Mouse (Mus musculus): ENCODE data around the gene Snd1. TPM values are rescaled to one million over a fixed set of nuclear protein-coding genes. Genes with fewer than 3 reads are reported as not detected.

The Snd1 gene
- polyA plus RNA-seq, 1 experiment from 2014 or later: 129 TPM

- no peak for ATAC-seq (replicated peaks; ENCODE audit: low FRiP score)
- Histone ChIP-seq H3K4me3 (replicated peaks) (no peak overlapping the region), H3K4me2 (no peak overlapping the region), H3K9ac (no peak overlapping the region), H3K27ac (no peak overlapping the region), H3K36me3 (no peaks in the 10 kb centered on the region), H3K9me3 (replicated peaks) (no peaks in the 10 kb centered on the region), H3K4me1 (peaks cover 18% of the 10 kb centered on the region), H3K27me3 (no peaks in the 10 kb centered on the region)
- 93% methylated on average over 1 of the region's 1 CpGs for WGBS
Measured at GRCm38 (mm10) chr6:28610127-28610526, 135.2 kb downstream of the Snd1 start.

- no peak for ATAC-seq (replicated peaks; ENCODE audit: low FRiP score)
- no peak overlapping the region for H3K4me3 ChIP-seq (replicated peaks)
- H3K4me1 ChIP-seq: peaks cover 30% of the 10 kb centered on the region
- H3K4me2 ChIP-seq: no peak overlapping the region
- H3K9me3 ChIP-seq (replicated peaks): no peaks in the 10 kb centered on the region
- no peak overlapping the region for H3K9ac ChIP-seq
- no peaks in the 10 kb centered on the region for H3K36me3 ChIP-seq
- no peak overlapping the region for H3K27ac ChIP-seq
- 59% methylated on average over 4 of the region's 4 CpGs for WGBS
- no peaks in the 10 kb centered on the region for H3K27me3 ChIP-seq
Measured at GRCm38 (mm10) chr6:28613441-28613840, 138.5 kb downstream of the Snd1 start.

- Histone ChIP-seq H3K9ac (no peak overlapping the region), H3K9me3 (replicated peaks) (no peaks in the 10 kb centered on the region), H3K36me3 (no peaks in the 10 kb centered on the region), H3K27ac (no peak overlapping the region), H3K27me3 (no peaks in the 10 kb centered on the region), H3K4me1 (peaks cover 42% of the 10 kb centered on the region), H3K4me3 (replicated peaks) (no peak overlapping the region), H3K4me2 (no peak overlapping the region)
- 50% methylated on average over 4 of the region's 4 CpGs for WGBS
- ATAC-seq (replicated peaks; ENCODE audit: low FRiP score): peak; percentile 57; the same call in 1 of the 2 replicates
Measured at GRCm38 (mm10) chr6:28614856-28615255, 139.9 kb downstream of the Snd1 start.

- Histone ChIP-seq H3K36me3 (no peaks in the 10 kb centered on the region), H3K27me3 (no peaks in the 10 kb centered on the region), H3K27ac (no peak overlapping the region), H3K4me1 (peaks cover 42% of the 10 kb centered on the region), H3K4me3 (replicated peaks) (no peak overlapping the region), H3K9me3 (replicated peaks) (no peaks in the 10 kb centered on the region), H3K9ac (no peak overlapping the region), H3K4me2 (no peak overlapping the region)
- WGBS: 65% methylated on average over 3 of the region's 3 CpGs
- ATAC-seq (replicated peaks; ENCODE audit: low FRiP score): no peak
Measured at GRCm38 (mm10) chr6:28615408-28615807, 140.5 kb downstream of the Snd1 start.

- Histone ChIP-seq H3K27ac (no peak overlapping the region), H3K9me3 (replicated peaks) (no peaks in the 10 kb centered on the region), H3K4me2 (no peak overlapping the region), H3K27me3 (no peaks in the 10 kb centered on the region), H3K36me3 (no peaks in the 10 kb centered on the region), H3K4me3 (replicated peaks) (no peak overlapping the region), H3K9ac (no peak overlapping the region), H3K4me1 (peaks cover 39% of the 10 kb centered on the region)
- WGBS: 63% methylated on average over 3 of the region's 3 CpGs
- ATAC-seq (replicated peaks; ENCODE audit: low FRiP score): no peak
Measured at GRCm38 (mm10) chr6:28615966-28616365, 141.0 kb downstream of the Snd1 start.

GRCm38 (mm10) chr6:28618299-28618698 is 143.4 kb downstream of the Snd1 start:
- H3K27ac ChIP-seq: 0 out of 2 replicates have a peak overlapping the region, but pooled peaks have one; percentile 51
- no peak overlapping the region for H3K4me3 ChIP-seq (replicated peaks)
- H3K4me2 ChIP-seq: no peak overlapping the region
- H3K4me1 ChIP-seq: peaks cover 36% of the 10 kb centered on the region
- no peaks in the 10 kb centered on the region for H3K27me3 ChIP-seq
- H3K9me3 ChIP-seq (replicated peaks): no peaks in the 10 kb centered on the region
- H3K9ac ChIP-seq: no peak overlapping the region
- 0 out of 2 replicates have a peak, but pooled peaks cover 4% of the 10 kb centered on the region for H3K36me3 ChIP-seq
- WGBS: 54% methylated on average over 3 of the region's 3 CpGs
- no peak for ATAC-seq (replicated peaks; ENCODE audit: low FRiP score)

- H3K27ac ChIP-seq: peak overlapping the region; percentile 19; the same call in 1 of the 2 replicates
- H3K4me3 ChIP-seq (replicated peaks): no peak overlapping the region
- no peaks in the 10 kb centered on the region for H3K27me3 ChIP-seq
- 26% methylated on average over 7 of the region's 7 CpGs for WGBS
- no peak overlapping the region for H3K4me2 ChIP-seq
- H3K9ac ChIP-seq: no peak overlapping the region
- ATAC-seq (replicated peaks; ENCODE audit: low FRiP score): peak; percentile 65; the same call in 1 of the 2 replicates
- H3K9me3 ChIP-seq (replicated peaks): no peaks in the 10 kb centered on the region
- H3K4me1 ChIP-seq: peaks cover 37% of the 10 kb centered on the region
- 0 out of 2 replicates have a peak, but pooled peaks cover 4% of the 10 kb centered on the region for H3K36me3 ChIP-seq
Measured at GRCm38 (mm10) chr6:28618751-28619153, 143.8 kb downstream of the Snd1 start.

GRCm38 (mm10) chr6:28621431-28621830 is 146.5 kb downstream of the Snd1 start:
- ATAC-seq (replicated peaks; ENCODE audit: low FRiP score): no peak
- H3K9ac ChIP-seq: no peak overlapping the region
- no peak overlapping the region; the same call in 1 of the 2 replicates for H3K27ac ChIP-seq
- H3K4me3 ChIP-seq (replicated peaks): no peak overlapping the region
- H3K4me2 ChIP-seq: no peak overlapping the region
- peaks cover 31% of the 10 kb centered on the region for H3K4me1 ChIP-seq
- H3K27me3 ChIP-seq: no peaks in the 10 kb centered on the region
- H3K36me3 ChIP-seq: peaks cover 9% of the 10 kb centered on the region
- H3K9me3 ChIP-seq (replicated peaks): no peaks in the 10 kb centered on the region
- WGBS: 60% methylated on average over 4 of the region's 4 CpGs

GRCm38 (mm10) chr6:28621961-28622360 is 147.0 kb downstream of the Snd1 start:
- Histone ChIP-seq H3K4me2 (no peak overlapping the region), H3K9me3 (replicated peaks) (no peaks in the 10 kb centered on the region)
- ATAC-seq (replicated peaks; ENCODE audit: low FRiP score): no peak

GRCm38 (mm10) chr6:28622522-28622921 is 147.6 kb downstream of the Snd1 start:
- no peaks in the 10 kb centered on the region for H3K9me3 ChIP-seq (replicated peaks)
- 55% methylated on average over 6 of the region's 6 CpGs for WGBS
- no peak overlapping the region for H3K4me2 ChIP-seq
- peaks cover 19% of the 10 kb centered on the region for H3K36me3 ChIP-seq
- H3K4me1 ChIP-seq: peaks cover 31% of the 10 kb centered on the region
- H3K9ac ChIP-seq: no peak overlapping the region
- H3K27ac ChIP-seq: 0 out of 2 replicates have a peak overlapping the region, but pooled peaks have one; percentile 9
- no peak overlapping the region for H3K4me3 ChIP-seq (replicated peaks)
- ATAC-seq (replicated peaks; ENCODE audit: low FRiP score): no peak
- no peaks in the 10 kb centered on the region for H3K27me3 ChIP-seq

More at GRCm38 (mm10) chr6:28621961-28622360, 147.0 kb downstream of the Snd1 start:
- peaks cover 15% of the 10 kb centered on the region for H3K36me3 ChIP-seq
- peaks cover 31% of the 10 kb centered on the region for H3K4me1 ChIP-seq
- H3K27me3 ChIP-seq: no peaks in the 10 kb centered on the region
- no peak overlapping the region for H3K9ac ChIP-seq
- WGBS: 63% methylated on average over 5 of the region's 5 CpGs
- H3K4me3 ChIP-seq (replicated peaks): no peak overlapping the region
- no peak overlapping the region; the same call in 1 of the 2 replicates for H3K27ac ChIP-seq

GRCm38 (mm10) chr6:28622963-28623362 is 148.0 kb downstream of the Snd1 start:
- Histone ChIP-seq H3K4me1 (peaks cover 28% of the 10 kb centered on the region), H3K4me2 (no peak overlapping the region), H3K9ac (no peak overlapping the region), H3K4me3 (replicated peaks) (no peak overlapping the region), H3K9me3 (replicated peaks) (no peaks in the 10 kb centered on the region), H3K36me3 (peaks cover 21% of the 10 kb centered on the region), H3K27me3 (no peaks in the 10 kb centered on the region), H3K27ac (0 out of 2 replicates have a peak overlapping the region, but pooled peaks have one; percentile 9)
- 82% methylated on average over 3 of the region's 3 CpGs for WGBS
- no peak for ATAC-seq (replicated peaks; ENCODE audit: low FRiP score)

GRCm38 (mm10) chr6:28628408-28628807 is 153.5 kb downstream of the Snd1 start:
- Histone ChIP-seq H3K36me3 (peaks cover 18% of the 10 kb centered on the region), H3K4me3 (replicated peaks) (no peak overlapping the region), H3K9me3 (replicated peaks) (no peaks in the 10 kb centered on the region), H3K9ac (no peak overlapping the region), H3K27ac (no peak overlapping the region), H3K4me2 (no peak overlapping the region), H3K4me1 (0 out of 2 replicates have a peak, but pooled peaks cover 7% of the 10 kb centered on the region), H3K27me3 (no peaks in the 10 kb centered on the region)
- WGBS: 79% methylated on average over 1 of the region's 1 CpGs
- ATAC-seq (replicated peaks; ENCODE audit: low FRiP score): 0 out of 2 replicates have a peak, but pooled peaks have one; percentile 25

- no peak for ATAC-seq (replicated peaks; ENCODE audit: low FRiP score)
Measured at GRCm38 (mm10) chr6:28629866-28630265, 154.9 kb downstream of the Snd1 start.

More at GRCm38 (mm10) chr6:28629866-28630265, 154.9 kb downstream of the Snd1 start:
- H3K4me1 ChIP-seq: peaks cover 9% of the 10 kb centered on the region; the same call in 1 of the 2 replicates
- peaks cover 18% of the 10 kb centered on the region for H3K36me3 ChIP-seq
- H3K27me3 ChIP-seq: no peaks in the 10 kb centered on the region
- no peaks in the 10 kb centered on the region for H3K9me3 ChIP-seq (replicated peaks)
- H3K4me3 ChIP-seq (replicated peaks): no peak overlapping the region
- H3K27ac ChIP-seq: no peak overlapping the region
- no peak overlapping the region for H3K4me2 ChIP-seq
- no peak overlapping the region for H3K9ac ChIP-seq
- 77% methylated on average over 2 of the region's 2 CpGs for WGBS

All from kidney, embryonic 15.5 days (tissue).